Mouse (Mus musculus) kidney, adult 2 months (tissue): ENCODE data around the gene Acmsd.

ENCODE experiments used
- CTCF ChIP-seq: fragments of 200-500 bp; conservative IDR thresholded peaks from 2 replicates; pipeline ENCODE4 v1.5.1; 2011; ENCODE audit warnings: low read depth, mild to moderate bottlenecking, control low read depth, low read length, moderate library complexity, mixed read lengths; ENCODE audit not compliant: insufficient read depth, insufficient read length
- POLR2A ChIP-seq: fragments of 200-500 bp; IDR thresholded peaks from one replicate; pipeline ENCODE4 v1.6.1; 2011; ENCODE audit warnings: low read depth, low read length, control low read depth

GRCm38 (mm10) chr1:127785882-127786281, 56.7 kb downstream of the Acmsd start:
- TF ChIP-seq CTCF (no peak), POLR2A (no peak)
